Mouse (Mus musculus) megakaryocyte-erythroid progenitor cell, adult 5-6 weeks (primary cell): ENCODE data around the gene Olfr488. TPM values are rescaled to one million over a fixed set of nuclear protein-coding genes. Genes with fewer than 3 reads are reported as not detected.
"Not testable (repeated sequence)": the region's sequence is repeated elsewhere in the genome, so short reads cannot be mapped to it uniquely, and the experiment has no call there.

Source experiments
- ATAC-seq: replicated peaks from 2 replicates; pipeline ENCODE4 v1.8.0; 2016; ENCODE audit warnings: mild to moderate bottlenecking, inconsistent platforms; ENCODE audit not compliant: severe bottlenecking, poor library complexity, low FRiP score, low TSS enrichment
- total RNA-seq, 2 experiments: library from RNA; stranded (forward) in 1 of 2; stranded (reverse) in 1 of 2; fragments of 200-1000, 215-1000 nt in 1 of 2; fragments of >200 nt in 1 of 2; fragmentation: Nextera tagmentation in 1 of 2; gene quantifications; 2 replicates each; pipeline ENCODE4 v1.2.3; 2014 to 2017

Olfr488 gene
- total RNA-seq (2014; fragmentation: Nextera tagmentation) (not detected in 2 replicates), total RNA-seq (2017) (not detected in 2 replicates)

DNA sequence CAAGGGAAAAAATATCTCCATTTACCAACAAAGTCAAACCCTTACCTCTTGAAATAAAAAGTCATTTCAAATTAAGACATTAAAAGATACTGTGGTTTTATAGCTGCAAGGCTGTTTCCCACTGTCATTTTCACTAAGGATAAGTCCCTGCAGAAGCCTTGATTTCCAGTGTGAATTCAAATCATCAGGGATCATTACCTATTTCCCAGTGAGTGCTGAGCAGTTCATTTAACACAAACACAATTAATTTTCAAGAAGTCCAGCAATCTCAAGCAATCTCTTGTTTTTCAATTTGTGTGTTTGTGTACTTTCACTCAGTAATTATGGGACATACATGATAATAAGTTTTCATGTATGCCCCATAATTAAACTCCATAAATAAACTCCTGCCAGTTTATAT is at the start of gene Olfr488:
Gene Olfr488 (minus strand): TSS at position 101 of the 400 bp plus-strand sequence.
- no peak for ATAC-seq

DNA sequence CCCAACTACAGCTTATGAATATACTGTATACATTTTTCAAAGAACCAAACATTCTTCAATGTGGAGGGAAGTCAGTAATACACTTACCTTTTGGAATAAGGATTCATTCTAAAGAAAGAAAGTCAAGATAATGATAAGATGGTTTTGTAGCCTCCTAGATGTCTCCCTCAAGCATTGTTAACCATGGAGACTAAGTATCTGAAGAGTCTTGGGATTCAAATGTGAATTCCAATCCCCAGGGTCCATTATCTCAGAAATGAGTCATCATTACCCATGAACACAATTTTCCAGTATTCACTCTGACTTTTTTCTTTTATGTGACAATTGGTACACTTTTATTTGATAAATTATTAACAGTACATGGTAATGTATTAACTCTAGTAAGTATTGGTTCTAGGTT is 30.7 kb upstream of the Olfr488 start, which contains the start of gene Olfr490:
Gene Olfr490 (minus strand): TSS at position 101 of the 400 bp plus-strand sequence.
- ATAC-seq = no peak

DNA sequence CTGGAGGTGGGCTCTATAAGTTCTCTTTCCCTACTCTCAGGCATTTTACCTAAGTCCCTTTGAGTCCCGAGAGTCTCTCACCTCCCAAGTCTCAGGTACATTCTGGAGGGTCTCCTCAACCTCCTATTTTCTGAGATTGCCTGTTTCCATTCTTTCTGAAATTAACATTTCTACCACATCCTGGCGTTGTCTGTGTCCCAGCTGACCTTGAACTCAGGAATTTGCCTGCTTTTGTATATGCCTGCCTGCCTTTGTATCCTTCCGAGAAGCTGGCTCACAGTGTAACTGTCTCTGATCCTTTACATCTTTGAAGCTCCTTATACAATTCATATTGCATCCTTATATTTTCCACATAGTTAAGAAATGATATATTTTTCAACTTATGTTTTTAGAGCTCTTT is 24.6 kb downstream of the Olfr488 start:
- no peak for ATAC-seq

DNA sequence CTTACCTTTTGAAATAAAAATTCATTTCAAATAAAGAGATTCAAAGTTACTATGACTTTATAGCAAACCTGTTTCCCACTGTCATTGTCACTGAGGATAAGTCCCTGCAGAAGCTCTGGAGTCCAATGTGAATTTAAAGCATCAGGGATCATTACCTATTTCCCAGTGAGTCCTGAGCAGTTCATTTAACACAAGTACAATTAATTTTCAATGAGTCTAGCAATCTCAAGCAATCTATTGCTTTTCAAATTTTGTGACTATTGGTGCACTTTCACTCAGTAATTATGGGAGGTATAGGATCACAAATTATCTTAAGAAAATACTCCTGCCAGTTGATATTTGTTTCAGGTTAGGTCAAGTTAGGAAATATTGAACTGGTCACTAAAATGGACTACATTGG is 43.6 kb downstream of the Olfr488 start, which contains the start of gene Olfr487:
Gene Olfr487 (minus strand): TSS at position 101 of the 400 bp plus-strand sequence.
- not testable (repeated sequence) for ATAC-seq

Other genes with a start within 250 kb of the Olfr488 start
- gene Olfr478, start 224.4 kb downstream of the Olfr488 start, total RNA-seq (2014; fragmentation: Nextera tagmentation) = not detected in 2 replicates
- gene Olfr478, start 224.4 kb downstream of the Olfr488 start, total RNA-seq (2017) = not detected in 2 replicates
- gene Olfr479, start 207.7 kb downstream of the Olfr488 start, total RNA-seq (2014; fragmentation: Nextera tagmentation) = not detected in 2 replicates
- gene Olfr479, start 207.7 kb downstream of the Olfr488 start, total RNA-seq (2017) = not detected in 2 replicates
- gene Olfr480, start 191.0 kb downstream of the Olfr488 start, total RNA-seq (2014; fragmentation: Nextera tagmentation) = not detected in 2 replicates
- not detected in 2 replicates for gene Olfr480, start 191.0 kb downstream of the Olfr488 start, total RNA-seq (2017)
- not detected in 2 replicates for gene Olfr481, start 178.5 kb downstream of the Olfr488 start, total RNA-seq (2014; fragmentation: Nextera tagmentation)
- gene Olfr481, start 178.5 kb downstream of the Olfr488 start, total RNA-seq (2017) = not detected in 2 replicates
- gene Olfr482, start 160.8 kb downstream of the Olfr488 start, total RNA-seq (2014; fragmentation: Nextera tagmentation) = not detected in 2 replicates
- gene Olfr482, start 160.8 kb downstream of the Olfr488 start, total RNA-seq (2017) = not detected in 2 replicates
- not detected in 2 replicates for gene Olfr483, start 157.5 kb downstream of the Olfr488 start, total RNA-seq (2014; fragmentation: Nextera tagmentation)
- not detected in 2 replicates for gene Olfr483, start 157.5 kb downstream of the Olfr488 start, total RNA-seq (2017)
- gene Olfr484, start 130.9 kb downstream of the Olfr488 start, total RNA-seq (2014; fragmentation: Nextera tagmentation) = not detected in 2 replicates
- gene Olfr484, start 130.9 kb downstream of the Olfr488 start, total RNA-seq (2017) = not detected in 2 replicates
- gene Olfr485, start 98.5 kb downstream of the Olfr488 start, total RNA-seq (2014; fragmentation: Nextera tagmentation) = not detected in 2 replicates
- not detected in 2 replicates for gene Olfr485, start 98.5 kb downstream of the Olfr488 start, total RNA-seq (2017)
- not detected in 2 replicates for gene Olfr486, start 85.6 kb downstream of the Olfr488 start, total RNA-seq (2014; fragmentation: Nextera tagmentation)
- gene Olfr486, start 85.6 kb downstream of the Olfr488 start, total RNA-seq (2017) = not detected in 2 replicates
- gene Olfr487, start 43.7 kb downstream of the Olfr488 start, total RNA-seq (2014; fragmentation: Nextera tagmentation) = not detected in 2 replicates
- gene Olfr487, start 43.7 kb downstream of the Olfr488 start, total RNA-seq (2017) = not detected in 2 replicates
- not detected in 2 replicates for gene Olfr490, start 30.6 kb upstream of the Olfr488 start, total RNA-seq (2014; fragmentation: Nextera tagmentation)
- not detected in 2 replicates for gene Olfr490, start 30.6 kb upstream of the Olfr488 start, total RNA-seq (2017)
- gene Olfr491, start 55.1 kb upstream of the Olfr488 start, total RNA-seq (2014; fragmentation: Nextera tagmentation) = not detected in 2 replicates
- gene Olfr491, start 55.1 kb upstream of the Olfr488 start, total RNA-seq (2017) = not detected in 2 replicates
- gene Olfr492, start 65.3 kb upstream of the Olfr488 start, total RNA-seq (2014; fragmentation: Nextera tagmentation) = not detected in 2 replicates
- gene Olfr492, start 65.3 kb upstream of the Olfr488 start, total RNA-seq (2017) = not detected in 2 replicates
- not detected in 2 replicates for gene Olfr493, start 88.6 kb upstream of the Olfr488 start, total RNA-seq (2014; fragmentation: Nextera tagmentation)
- not detected in 2 replicates for gene Olfr493, start 88.6 kb upstream of the Olfr488 start, total RNA-seq (2017)
- not detected in 2 replicates for gene Olfr494, start 107.0 kb upstream of the Olfr488 start, total RNA-seq (2014; fragmentation: Nextera tagmentation)
- not detected in 2 replicates for gene Olfr494, start 107.0 kb upstream of the Olfr488 start, total RNA-seq (2017)
- gene Olfr495, start 134.8 kb upstream of the Olfr488 start, total RNA-seq (2014; fragmentation: Nextera tagmentation) = not detected in 2 replicates
- not detected in 2 replicates for gene Olfr495, start 134.8 kb upstream of the Olfr488 start, total RNA-seq (2017)
- gene Olfr497, start 162.1 kb upstream of the Olfr488 start, total RNA-seq (2014; fragmentation: Nextera tagmentation) = not detected in 2 replicates
- gene Olfr497, start 162.1 kb upstream of the Olfr488 start, total RNA-seq (2017) = not detected in 2 replicates
- gene Olfr498, start 207.0 kb upstream of the Olfr488 start, total RNA-seq (2014; fragmentation: Nextera tagmentation) = not detected in 2 replicates
- not detected in 2 replicates for gene Olfr498, start 207.0 kb upstream of the Olfr488 start, total RNA-seq (2017)